Mouse (Mus musculus): ENCODE results near the gene Tom1. TPM values are rescaled to one million over a fixed set of nuclear protein-coding genes. Genes with fewer than 3 reads are reported as not detected.

The Tom1 gene
- 17.6 and 18.0 TPM in 2 replicates for total RNA-seq (2012; rRNA removed)
- polyA plus RNA-seq (2012; ENCODE audit: insufficient read depth in 1 of 2, insufficient read length in 2 of 2, low read depth in 1 of 2, low replicate concordance in 2 of 2, missing spikeins in 1 of 2): 10 to 100 TPM in 1 of 2 experiments, not detected in 1; 32.6 TPM

DNA sequence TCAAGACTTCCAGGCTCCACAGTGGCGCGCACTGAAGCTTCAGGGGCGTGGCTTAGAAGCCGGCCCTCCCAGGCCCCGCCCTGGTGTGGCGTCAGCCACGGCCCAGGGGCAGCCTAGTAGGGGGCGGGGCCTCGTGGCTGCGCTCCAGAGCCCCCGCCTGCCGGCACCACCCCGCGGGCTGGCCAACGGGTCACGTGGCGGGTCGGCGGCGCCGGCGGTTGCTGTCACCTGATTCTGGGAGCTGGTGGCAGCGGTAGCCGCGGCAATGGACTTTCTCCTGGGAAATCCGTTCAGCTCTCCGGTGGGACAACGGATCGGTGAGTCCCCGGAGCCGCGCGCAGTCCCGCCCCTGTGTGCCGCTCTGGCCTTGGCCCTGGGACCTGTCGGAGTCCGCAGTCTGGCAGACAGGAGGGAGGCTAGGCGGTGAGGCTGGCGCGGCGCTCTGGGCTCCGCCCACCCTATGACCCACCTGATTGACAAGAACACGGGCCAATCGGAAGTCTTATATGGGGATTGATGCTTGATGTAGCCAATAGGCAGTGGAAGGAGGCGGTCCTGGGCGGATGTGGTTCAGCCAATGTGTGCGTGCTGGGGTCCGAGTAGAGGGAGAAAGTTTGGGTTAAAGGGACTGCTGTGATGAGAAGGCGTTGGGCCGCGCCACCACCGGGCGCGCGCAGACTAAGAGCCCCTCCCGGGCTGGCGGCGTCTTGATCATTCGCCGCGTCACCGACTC is at the start of gene Tom1:
Tom1 (plus strand) TSS at position 195 of the 733 bp plus-strand sequence.
- Histone ChIP-seq H3K36me3 (ENCODE audit: control insufficient read depth in 1 of 2, insufficient read depth in 2 of 2, low read length in 2 of 2) (peaks cover 2 to 16% of the 10 kb centered on the region in 2 experiments), H3K79me2 (ENCODE audit: control insufficient read depth, insufficient read depth, low read length, poor library complexity) (peaks cover 3% of the 10 kb centered on the region; the same call in 1 of the 2 replicates), H3K27me3 (ENCODE audit: control insufficient read depth in 1 of 2, insufficient read depth in 2 of 2, low read length in 2 of 2) (no peaks in the 10 kb centered on the region), H3K27ac (ENCODE audit: control insufficient read depth, low read depth, low read length) (peak within 1 kb of the TSS; percentile 71), H3K4me1 (ENCODE audit: control insufficient read depth in 1 of 2, insufficient read depth in 2 of 2, low read length in 2 of 2) (peaks cover 3 to 9% of the 10 kb centered on the region in 2 experiments; a peak in 3 of 4 replicates), H3K4me3 (ENCODE audit: control insufficient read depth in 1 of 2, insufficient read depth in 1 of 2, low read depth in 2 of 2, low read length in 2 of 2) (peak within 1 kb of the TSS; percentile 64 to 74), H3K9me3 (replicated peaks; ENCODE audit: insufficient read depth, low read length) (no peaks in the 10 kb centered on the region), H3K9ac (ENCODE audit: control insufficient read depth, low read depth, low read length, poor library complexity, severe bottlenecking) (peak within 1 kb of the TSS; percentile 76)
- TF ChIP-seq MEF2A (IDR thresholded peaks at IDR 0.05; ENCODE audit: extremely low read depth, insufficient replicate concordance, low read depth, low read length, poor library complexity, severe bottlenecking): no peak
- TF ChIP-seq GATA1 (IDR thresholded peaks at IDR 0.05; ENCODE audit: low read depth, low read length): no peak
- TF ChIP-seq ELF1 (IDR thresholded peaks at IDR 0.05; ENCODE audit: low read depth, low read length): no peak
- 0 out of 2 replicates have a peak, but pooled peaks have one; percentile 34 for TF ChIP-seq ETS1 (IDR thresholded peaks at IDR 0.05; ENCODE audit: low read depth, low read length)
- TF ChIP-seq BHLHE40 (IDR thresholded peaks at IDR 0.05; ENCODE audit: borderline replicate concordance, low read depth, low read length): 0 out of 2 replicates have a peak, but pooled peaks have one; percentile 38
- TF ChIP-seq NELFE (IDR thresholded peaks at IDR 0.05; ENCODE audit: low read depth, low read length): peak; percentile 62
- TF ChIP-seq NRF1 (IDR thresholded peaks at IDR 0.05; ENCODE audit: insufficient read depth, low read depth, low read length, poor library complexity, severe bottlenecking): peak; percentile 42; the same call in 1 of the 2 replicates
- peak; percentile 73; the same call in 1 of the 2 replicates for TF ChIP-seq HCFC1 (IDR thresholded peaks at IDR 0.05; ENCODE audit: low read depth, low read length)
- TF ChIP-seq MAX (IDR thresholded peaks at IDR 0.05; ENCODE audit: low read length): peak; percentile 86
- no peak for TF ChIP-seq EP300 (IDR thresholded peaks at IDR 0.05; ENCODE audit: low read depth in 1 of 2, low read length in 2 of 2)
- TF ChIP-seq USF2 (IDR thresholded peaks at IDR 0.05; ENCODE audit: borderline replicate concordance in 1 of 2, insufficient read depth in 1 of 2, low read depth in 1 of 2, low read length in 2 of 2): peak in 1 of 2 experiments; percentile 78; a peak in 2 of 4 replicates
- peak; percentile 88 for TF ChIP-seq MXI1 (IDR thresholded peaks at IDR 0.05; ENCODE audit: low read depth, low read length)
- peak; percentile 94 for TF ChIP-seq CHD2 (IDR thresholded peaks at IDR 0.05; ENCODE audit: low read length)
- peak; percentile 52; the same call in 1 of the 2 replicates for TF ChIP-seq TBP (IDR thresholded peaks at IDR 0.05; ENCODE audit: low read depth, low read length)
- TF ChIP-seq MAZ (IDR thresholded peaks at IDR 0.05; ENCODE audit: low read depth, low read length): peak; percentile 64; the same call in 1 of the 2 replicates
- peak; percentile 58; the same call in 1 of the 2 replicates for TF ChIP-seq ZMIZ1 (IDR thresholded peaks at IDR 0.05; ENCODE audit: low read depth, low read length)
- peak; percentile 35; the same call in 1 of the 2 replicates for TF ChIP-seq TCF12 (IDR thresholded peaks at IDR 0.05; ENCODE audit: low read depth, low read length)
- TF ChIP-seq USF1 (IDR thresholded peaks at IDR 0.05; ENCODE audit: low read depth, low read length): peak; percentile 95
- no peak for TF ChIP-seq UBTF (IDR thresholded peaks at IDR 0.05; ENCODE audit: borderline replicate concordance, insufficient read depth, low read depth, low read length)
- no peak for TF ChIP-seq ZKSCAN1 (IDR thresholded peaks at IDR 0.05; ENCODE audit: low read depth, low read length)
- TF ChIP-seq SIN3A (IDR thresholded peaks at IDR 0.05; ENCODE audit: low read length): peak; percentile 92
- no peak for TF ChIP-seq MAFK (IDR thresholded peaks at IDR 0.05; ENCODE audit: borderline replicate concordance, low read depth, low read length)
- peak; percentile 75 for TF ChIP-seq POLR2AphosphoS2 (IDR thresholded peaks at IDR 0.05; ENCODE audit: low read length)
- TF ChIP-seq MYC (IDR thresholded peaks at IDR 0.05; ENCODE audit: low read depth, low read length): no peak; the same call in 1 of the 2 replicates
- no peak for TF ChIP-seq TAL1 (IDR thresholded peaks at IDR 0.05; ENCODE audit: low read length)
- peak; percentile 49 to 62; a peak in 3 of 4 replicates for TF ChIP-seq POLR2A (IDR thresholded peaks at IDR 0.05; ENCODE audit: control insufficient read depth in 1 of 2, insufficient read depth in 1 of 2, low read depth in 1 of 2, low read length in 2 of 2, poor library complexity in 1 of 2)
- no peak for TF ChIP-seq CTCF (IDR thresholded peaks at IDR 0.05 in 2 of 3, conservative IDR thresholded peaks at IDR 0.05 in 1 of 3; ENCODE audit: control insufficient read depth in 1 of 3, insufficient read depth in 1 of 3, low read depth in 2 of 3, low read length in 3 of 3, poor library complexity in 1 of 3, severe bottlenecking in 1 of 3)
- TF ChIP-seq POLR2AphosphoS5 (IDR thresholded peaks at IDR 0.05; ENCODE audit: borderline replicate concordance, low read depth, low read length): no peak
- TF ChIP-seq CHD1 (IDR thresholded peaks at IDR 0.05; ENCODE audit: low read depth, low read length): no peak
- DNase-seq (ENCODE audit: low read depth, low spot score): peak; percentile 98

Measured in MEL (cell line).